Mouse (Mus musculus) spleen, adult 18-20 months (tissue): ENCODE data around the gene Ncoa7.

Experiments used
- DNase-seq, 2 experiments: peaks; one replicate each; pipeline ENCODE4 v3.0.0; 2022; ENCODE audit warnings: mixed read lengths in 2 of 2

The Ncoa7 gene

DNA sequence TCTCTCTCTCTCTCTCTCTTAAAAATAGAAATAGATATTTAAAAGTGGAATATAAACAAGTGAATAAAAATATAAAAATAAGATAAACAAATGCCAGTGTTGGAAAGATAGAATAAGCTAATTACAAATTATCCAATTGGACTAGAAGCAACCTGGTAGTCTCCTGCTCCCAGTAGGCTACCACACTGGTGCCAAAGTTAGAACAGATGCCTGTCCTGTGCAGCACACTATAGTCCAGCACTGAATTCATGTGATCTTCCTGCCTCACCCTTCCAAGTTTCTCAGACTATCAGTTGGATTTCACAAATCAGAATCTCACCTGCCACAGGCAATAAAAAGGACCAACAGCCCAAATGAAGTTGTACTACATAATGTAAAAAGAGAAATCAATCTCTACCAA lies 59.9 kb downstream of the Ncoa7 start:
- DNase-seq = no peak

DNA sequence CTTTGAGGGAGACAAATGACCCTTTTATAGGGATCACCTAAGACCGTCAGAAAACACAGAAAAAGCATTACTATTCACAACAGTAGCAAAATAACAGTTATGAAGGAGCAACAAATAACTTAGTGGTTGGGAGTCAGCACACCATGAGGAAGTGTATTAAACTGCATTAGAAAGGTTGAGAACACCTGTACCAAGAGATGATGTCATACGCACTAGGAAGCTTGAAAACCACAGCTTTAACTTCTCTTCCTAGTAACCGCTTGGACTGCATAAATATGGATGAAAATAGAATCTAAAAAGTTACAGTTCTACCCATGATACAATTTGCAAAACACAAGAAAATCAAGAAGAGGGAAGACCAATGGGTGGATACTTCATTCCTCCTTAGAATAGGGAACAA lies 64.7 kb downstream of the Ncoa7 start:
- no peak for DNase-seq

DNA sequence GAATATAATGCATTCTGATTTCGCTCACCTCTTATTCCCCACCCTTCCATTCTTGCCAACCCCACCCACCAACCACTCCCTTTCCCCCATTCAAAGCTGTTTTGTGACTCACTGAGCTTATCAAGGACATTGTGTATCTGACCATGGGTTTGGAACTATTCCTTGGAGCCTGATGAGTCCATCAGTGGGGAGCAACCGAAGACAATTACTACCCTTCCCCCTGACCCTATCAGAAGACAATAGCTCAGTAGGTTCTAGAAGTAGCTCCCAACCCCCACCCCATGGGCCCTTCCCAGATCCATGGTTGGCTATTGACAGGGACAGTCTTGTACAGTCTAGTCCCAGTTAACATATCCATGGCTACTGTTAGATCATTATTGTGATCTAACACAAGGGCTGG lies 65.8 kb downstream of the Ncoa7 start:
- DNase-seq = no peak

DNA sequence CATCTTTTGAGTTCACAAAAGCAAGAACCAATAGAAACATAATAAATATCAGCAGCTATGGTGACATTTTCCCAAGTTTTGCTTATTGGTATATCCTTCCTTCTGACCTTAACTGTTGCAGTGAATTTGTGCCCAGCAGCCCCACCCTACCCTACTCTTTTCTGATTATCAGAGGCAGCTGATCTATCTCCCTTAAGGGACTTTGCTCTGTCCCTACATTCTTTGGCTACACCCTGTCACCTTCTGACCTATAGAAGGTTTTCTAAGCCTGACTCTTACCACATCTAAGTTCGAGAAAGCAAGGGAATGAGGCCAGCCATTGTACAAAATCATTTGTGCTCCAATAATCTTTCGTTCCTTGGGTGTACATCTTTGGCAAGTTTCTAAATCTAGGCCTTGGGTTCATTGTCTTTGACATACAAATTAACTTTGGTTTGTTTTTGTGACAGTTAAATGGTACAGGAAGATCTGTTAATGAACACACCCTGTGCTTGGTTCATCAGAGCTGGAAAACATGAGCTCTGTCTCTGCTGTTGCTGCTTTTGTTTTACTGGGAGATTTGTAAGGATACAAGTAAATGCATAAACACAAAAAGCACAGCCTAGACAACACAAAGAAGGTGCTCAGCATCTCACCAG lies 69.9 kb downstream of the Ncoa7 start:
- DNase-seq = no peak

DNA sequence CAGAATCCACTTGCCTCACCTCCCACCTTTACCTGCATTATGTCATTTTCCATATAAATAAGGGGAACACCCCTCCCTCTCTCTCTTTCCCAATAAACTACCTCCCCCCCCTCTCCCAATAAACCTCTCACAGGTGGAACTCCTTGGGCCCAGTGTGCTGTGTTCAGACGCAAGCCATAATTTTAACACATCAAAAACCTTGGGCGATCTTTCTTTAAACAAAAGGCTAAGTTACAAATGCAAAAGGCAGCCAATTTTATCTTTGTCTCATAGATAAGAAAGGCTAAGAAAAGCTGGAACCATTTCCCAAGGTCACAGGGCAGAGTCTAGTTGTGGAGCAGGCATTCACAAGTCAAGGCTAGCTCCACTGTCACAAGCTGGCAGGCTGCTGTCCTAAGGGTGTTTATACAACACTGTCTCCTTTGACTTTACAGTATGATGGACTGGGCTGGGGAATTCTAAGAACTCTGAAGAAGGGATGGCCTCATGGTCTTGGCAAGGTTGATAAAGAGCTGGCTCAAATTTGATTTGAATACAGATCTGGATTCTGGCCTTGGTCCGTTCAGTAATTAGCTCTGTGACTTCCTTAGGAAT lies 71.7 kb downstream of the Ncoa7 start:
- DNase-seq = no peak

DNA sequence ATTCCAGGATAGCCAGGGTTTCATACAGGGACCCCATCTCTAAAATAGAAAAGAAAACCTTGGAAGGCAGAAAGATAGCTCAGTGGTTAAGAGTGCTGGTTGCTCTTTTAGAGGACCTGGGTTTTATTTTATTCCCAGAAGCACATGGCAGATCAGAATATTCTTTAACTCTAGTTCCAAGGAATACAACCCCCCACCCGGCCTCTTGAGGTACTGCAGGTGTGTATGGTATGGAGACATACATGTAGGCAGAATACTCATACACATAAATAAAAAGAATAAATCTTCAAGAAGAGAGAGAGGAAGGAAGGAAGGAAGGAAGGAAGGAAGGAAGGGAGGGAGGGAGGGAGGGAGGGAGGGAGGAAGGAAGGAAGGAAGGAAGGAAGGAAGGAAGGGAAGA lies 72.3 kb downstream of the Ncoa7 start:
- no peak for DNase-seq

DNA sequence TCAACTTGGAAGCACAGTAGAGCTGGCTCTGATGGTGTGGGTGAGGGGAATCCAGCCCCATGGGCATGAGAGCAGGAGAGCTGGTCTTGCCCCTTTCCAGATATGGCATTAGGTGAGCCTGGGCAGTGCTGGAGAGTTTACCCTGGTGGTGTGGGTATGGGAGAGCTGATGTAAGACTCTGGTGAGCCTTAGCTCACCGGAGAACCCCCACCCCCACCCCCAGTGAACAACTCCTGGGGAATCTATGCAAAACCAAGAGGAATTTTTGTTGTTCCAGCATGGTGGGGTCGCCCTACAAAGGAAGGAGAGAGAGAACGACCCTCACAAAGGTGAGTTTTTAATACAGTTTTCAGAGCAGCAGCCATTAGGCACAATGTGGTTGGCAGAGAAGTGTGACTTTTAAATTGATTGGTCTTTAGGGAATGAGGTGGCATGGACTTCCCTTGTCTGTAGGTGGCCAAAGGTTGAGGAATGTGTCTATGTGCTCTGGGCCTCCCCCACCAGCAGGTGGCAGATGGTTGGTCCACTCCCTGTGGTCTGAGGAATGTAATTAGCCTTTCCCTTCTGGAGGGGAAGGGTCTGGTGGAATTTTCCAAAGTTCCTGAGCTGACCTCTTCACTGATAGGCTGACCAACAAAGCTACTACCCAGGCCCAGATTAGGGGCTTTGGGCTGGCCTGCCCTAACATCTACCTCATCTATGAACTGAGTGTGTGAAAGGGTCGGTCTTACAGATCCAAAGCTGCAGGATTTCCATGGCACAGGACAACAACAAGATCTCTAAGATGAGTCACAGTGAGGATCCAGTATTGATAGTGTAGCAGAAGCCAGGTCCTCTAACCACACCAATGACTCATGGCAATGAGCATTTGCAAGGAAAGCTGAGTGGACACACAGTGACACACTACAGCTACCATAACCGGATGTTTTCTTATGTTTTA lies 73.7 kb downstream of the Ncoa7 start:
- no peak for DNase-seq

DNA sequence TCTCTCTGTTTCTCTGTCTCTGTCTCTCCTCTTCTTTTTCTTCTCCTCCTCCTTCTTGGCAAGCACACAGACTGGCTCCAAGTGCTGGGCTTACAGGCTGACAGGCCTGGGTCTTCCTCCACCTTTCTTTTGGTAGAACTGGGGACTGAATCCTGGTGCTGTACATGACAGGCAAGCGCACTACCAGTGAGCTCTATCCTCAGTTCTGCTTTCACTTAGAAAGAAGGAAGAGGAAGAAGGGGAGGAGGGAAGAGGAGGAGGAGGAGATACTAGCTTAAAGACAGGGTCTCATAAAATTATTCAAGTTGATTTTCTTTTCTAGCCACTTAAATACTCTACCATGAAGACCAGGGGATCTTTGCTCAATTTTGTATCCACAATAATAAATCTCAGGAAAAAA lies 80.1 kb downstream of the Ncoa7 start:
- DNase-seq = no peak

DNA sequence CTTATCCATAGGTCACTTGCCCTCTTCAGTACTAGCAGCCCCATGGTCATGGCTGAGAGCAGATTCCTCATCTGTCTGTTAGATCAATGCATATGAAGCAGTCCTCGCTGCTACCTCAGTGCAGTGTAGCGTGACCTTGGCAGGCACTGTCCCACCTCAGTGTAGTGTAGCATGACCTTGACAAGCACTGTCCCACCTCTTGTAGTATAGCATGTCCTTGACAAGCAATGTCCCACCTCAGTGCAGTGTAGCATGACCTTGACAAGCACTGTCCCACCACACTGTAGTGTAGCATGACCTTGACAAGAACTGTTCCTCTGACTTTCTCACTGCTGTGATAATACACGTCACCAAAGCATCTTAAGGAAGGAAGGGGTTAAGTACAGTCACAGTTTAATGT lies 82.6 kb downstream of the Ncoa7 start:
- DNase-seq = no peak

DNA sequence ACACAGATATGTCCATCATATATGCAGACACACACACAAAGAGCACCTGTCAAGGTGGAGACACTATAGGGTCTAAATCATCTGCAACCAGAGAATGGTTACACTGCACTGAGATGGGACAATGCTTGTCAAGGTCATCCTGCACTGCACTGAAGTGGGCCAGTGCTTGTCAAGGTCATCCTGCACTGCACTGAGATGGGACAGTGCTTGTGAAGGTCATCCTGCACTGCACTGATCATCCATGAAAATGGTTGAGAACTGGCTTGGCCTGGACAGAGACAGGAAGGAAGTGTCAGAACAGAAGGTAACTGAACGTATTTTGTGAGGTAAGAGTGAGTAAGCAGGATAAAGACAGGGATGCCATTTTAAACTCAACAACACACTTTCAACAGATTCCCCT lies 83.2 kb downstream of the Ncoa7 start:
- DNase-seq = no peak

DNA sequence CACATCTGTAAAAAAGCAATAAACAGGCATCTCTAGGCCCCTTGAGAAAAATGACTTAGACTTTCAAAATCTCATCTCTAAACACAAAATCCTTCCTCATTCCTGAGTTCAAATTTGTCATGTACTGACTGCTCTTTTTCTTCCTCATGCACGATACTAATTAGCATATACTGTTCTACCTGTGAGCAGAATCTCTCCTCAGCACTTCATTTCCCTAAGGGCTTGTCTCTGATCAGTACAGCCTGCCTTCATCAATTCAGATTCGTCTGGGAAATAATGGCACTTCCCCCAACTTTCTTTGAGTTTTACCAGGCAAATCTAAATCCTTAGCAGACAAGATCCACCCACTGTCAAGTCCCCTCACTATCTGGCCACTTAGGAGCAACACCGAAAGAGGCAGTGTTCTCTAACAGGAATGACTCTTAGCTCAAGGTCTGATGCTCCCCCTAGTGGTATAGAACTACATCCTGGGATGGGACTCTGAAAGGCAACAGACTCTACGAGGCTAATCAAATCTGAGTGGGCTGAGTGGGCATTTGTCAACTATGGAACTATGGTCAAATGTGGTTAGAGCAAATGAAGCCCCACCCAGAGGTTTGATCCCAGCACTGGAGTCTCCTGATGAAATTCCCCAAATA lies 84.3 kb downstream of the Ncoa7 start:
- peak in 1 of 2 experiments; percentile 26 for DNase-seq

DNA sequence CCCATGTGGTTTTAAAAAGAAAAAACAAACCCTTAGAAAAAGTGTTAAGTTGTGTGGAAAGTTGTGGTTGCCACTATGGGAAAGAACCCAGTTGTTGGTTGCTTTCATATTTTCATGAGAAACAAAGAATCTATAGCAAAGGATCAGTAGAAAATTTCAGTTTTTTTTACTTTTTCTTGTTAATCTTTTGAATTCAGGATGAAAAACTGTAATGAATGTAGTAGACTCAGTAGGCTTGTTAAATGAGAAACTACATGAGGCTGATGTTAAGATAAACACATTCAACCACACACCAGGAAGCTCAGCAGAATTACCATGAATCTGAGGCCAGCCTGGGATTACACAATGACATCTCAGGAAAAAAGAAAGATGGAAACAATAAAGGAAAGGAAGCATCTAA lies 87.0 kb downstream of the Ncoa7 start:
- no peak for DNase-seq

DNA sequence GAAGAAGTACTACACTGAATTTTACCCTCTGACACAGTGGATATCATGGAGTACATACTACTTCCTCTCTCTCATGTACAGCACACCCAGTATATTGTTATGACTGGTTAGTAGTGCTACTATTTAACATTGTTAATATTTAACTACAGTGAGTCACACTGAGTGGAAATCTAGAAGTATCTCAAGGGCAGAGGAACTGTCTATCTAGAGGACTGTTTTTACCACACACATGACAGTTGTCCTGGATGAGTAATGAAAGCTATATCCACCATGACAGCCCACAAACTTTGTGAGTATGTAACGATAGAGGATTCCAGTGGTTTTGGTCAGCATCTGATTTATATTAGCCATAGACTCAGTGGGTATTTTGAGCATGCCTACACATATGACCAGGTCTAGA lies 90.6 kb downstream of the Ncoa7 start:
- no peak for DNase-seq

DNA sequence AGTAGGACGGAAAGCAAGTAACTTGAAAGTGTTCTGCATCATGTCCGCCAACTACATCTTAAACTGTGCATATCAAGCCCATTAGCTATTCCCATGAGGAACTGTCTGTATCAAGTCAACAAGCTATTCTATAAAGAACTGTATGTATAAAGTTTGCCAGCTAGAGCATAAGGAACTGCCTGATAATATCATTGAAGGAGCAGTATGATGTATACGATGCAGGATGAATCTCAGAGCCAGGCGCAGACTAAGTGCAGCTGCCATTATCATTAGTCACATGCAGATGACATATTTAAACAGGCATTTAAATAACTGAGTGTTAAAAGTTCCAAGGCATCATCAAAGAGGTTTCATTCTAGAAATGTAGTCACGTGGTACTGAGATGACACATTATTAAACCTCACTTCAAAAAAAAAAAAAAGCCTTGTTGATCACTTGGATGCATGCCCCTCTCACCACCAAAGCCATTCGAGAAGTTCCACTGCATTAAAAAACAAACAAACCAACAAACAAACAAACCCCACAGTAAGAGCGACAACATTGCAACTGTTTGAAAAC lies 93.2 kb downstream of the Ncoa7 start:
- no peak for DNase-seq

DNA sequence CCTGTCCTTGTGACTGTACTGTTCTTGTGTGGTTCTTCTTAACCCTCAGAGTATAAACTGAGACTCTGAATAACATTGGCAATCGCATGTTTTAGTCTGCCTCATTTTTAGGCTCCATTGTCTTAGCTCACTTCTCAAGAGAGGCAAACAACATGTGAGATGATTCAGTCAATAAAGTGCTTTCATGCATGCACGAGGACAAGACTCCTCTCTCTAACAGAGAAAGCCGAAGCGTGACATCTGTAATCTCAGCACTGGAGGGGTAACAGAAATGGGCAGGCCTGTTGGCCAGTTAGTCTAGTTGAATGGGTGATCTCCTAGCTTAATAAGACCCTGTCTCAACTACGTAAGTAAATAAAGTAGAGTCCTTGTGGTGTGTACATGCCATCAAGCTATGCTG lies 95.1 kb downstream of the Ncoa7 start:
- DNase-seq = no peak

DNA sequence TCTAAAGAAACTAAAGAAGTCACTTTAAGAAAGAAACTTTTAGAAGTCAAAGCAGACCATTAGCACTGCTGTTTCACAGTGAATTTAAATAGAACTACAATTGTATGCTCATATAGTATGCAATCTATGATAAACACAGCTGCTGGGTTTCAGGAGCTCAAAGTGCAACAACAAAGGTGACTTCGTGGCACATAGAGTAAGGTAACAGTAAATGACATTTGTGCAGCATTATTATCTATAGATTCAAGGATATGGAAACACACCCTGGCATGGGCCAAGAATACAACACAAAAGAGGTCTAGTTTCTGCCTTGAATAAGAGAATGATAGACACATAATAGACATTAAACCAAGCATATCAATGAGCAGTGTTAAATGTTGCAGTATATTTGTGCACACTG lies 100.5 kb downstream of the Ncoa7 start:
- no peak for DNase-seq

DNA sequence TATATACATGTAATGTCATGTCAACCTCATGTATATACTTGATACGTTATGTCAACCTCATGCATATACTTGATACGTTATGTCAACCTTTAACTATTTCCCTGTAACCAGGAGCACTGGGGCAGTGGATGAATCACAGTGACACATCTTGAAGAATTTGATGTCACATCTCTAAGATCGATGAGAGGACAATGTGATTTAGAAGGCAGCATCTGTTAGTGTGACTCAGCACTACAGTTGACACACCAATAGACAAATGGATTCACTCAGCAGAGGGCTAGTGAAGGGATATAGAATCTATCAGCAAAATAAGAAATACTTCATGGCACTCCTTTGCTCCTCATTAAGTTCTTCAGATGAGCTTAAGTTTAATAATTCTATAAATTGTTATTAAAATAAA lies 116.3 kb downstream of the Ncoa7 start:
- DNase-seq = no peak

DNA sequence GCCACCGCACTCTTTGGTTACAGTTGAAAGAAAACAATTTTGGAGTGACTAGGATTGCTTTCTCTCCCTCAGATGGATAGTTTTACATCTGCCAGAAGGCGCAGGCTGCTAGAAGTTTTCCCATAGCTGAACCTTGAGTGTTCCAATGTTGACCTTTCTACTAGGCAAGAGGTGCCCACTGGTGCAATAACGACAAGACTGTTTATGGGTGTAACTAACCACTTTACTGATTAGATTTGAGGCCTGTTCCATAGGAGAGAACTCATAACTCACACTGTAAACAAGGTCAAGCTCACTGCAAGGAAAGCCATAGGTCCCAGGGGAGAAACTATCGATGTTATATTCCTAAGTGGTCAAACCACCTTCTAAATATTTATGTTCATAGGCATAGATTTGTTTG lies 119.7 kb downstream of the Ncoa7 start:
- no peak for DNase-seq

DNA sequence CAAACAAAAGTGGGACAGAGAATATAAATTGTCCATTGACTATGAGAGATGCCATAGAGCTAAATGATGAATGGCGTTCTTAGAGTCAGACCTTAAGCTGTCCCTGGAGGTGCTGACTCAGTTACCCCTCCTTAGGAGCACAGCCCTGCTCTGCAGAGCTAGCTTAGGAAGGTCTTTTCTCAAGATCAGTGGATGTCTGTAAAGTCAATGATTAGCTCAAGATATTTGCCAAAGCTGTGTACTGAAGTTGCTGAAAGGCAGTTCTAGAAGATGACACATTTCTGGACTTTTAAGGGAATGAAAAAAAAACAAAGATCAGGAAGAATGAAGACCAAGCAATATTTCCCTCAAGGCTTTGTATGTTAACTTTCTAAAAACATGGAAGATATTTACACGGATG lies 123.4 kb downstream of the Ncoa7 start:
- DNase-seq = no peak

DNA sequence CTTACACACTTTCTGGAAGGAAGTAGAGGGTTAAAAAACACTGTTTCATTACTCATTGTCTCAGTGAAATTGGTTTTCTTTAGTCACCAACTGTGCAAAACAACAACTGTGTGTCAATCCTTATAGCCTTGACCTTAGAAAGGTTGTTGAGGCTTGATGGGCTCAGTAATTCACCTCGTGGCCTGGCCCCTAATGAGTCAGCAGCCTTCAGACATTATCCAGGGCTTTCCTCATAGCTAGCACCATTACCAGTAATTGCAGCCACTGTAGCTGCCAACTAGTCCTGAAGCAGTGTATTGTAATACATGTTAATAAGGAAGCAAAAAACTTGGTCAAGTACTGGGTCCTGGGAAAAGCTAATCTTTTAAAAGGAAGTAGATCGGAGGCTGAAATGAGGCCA lies 125.1 kb downstream of the Ncoa7 start:
- no peak for DNase-seq

DNA sequence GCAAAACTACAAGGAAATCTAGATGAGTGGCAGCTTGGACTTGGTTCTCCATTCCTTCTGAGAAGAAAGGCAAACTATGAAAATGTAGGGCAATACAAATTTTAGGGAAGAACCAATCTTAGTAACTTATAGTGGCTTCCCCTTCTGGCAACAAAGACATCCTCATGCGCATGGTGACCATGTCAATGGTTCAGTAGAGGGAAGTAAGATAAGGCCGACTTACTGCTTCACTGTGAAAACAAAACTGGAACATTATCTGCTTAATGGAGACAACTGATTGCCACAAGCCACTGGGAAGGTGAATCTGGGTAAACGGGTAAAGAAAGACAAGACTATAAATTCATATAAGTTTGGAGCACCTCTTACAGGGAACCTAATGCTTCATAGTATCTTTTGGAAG lies 128.3 kb downstream of the Ncoa7 start:
- no peak for DNase-seq

DNA sequence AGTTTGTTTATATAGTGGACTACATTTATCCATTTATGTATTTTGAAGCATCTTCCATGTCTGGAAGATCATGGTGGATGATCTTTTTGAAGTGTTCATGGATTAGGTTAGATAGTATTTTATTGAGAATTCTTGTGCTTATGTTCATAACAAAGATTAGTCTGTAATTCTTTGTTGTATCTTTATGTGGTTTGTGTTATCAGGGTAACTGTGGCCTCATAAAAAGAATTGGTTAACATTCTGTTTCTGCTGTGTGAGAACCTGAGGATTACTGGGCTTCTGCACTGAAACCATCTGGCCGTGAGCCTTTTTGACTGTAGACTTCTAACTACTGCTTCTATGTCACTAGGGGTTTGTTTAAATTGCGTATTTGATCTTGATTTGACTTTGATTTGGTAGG lies 136.5 kb downstream of the Ncoa7 start:
- no peak for DNase-seq

DNA sequence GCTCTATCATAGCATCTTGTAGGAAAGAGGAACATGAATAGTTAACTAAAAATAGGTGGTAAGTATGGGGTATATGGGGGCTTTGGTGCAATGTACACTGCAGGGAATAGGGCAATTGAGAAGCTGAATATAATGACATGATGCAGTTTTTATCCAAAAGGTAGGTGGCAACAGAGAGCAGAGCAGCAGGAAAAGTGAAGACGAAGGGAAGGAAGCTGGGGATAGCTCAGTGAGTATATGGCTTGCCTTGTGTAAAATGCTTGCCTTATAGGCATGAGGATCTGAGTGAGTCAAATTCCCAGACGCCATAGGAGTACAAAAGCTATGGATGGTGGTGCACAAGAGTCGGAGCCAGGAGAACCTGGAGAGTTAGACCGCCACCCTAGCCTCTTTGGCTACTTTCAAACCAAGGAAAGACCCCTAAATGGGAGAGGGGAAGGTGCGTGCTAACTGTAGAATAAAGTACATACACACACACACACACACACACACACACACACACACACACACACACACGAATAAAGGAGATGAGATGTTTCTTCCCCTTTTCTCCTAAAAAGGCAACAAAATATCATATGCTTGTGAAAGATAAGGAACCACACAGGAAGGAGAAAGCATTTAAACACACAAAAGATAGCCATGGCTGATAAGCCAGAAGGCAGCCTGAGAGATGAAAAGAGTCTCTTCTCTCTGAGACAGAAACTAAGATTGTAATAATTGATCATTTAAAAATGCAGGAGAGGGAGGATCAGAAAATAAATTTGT lies 142.4 kb downstream of the Ncoa7 start:
- no peak for DNase-seq
